Mouse (Mus musculus) limb, embryonic 14.5 days (tissue): ENCODE results near the gene Yap1. TPM values are rescaled to one million over a fixed set of nuclear protein-coding genes. Genes with fewer than 3 reads are reported as not detected.

Experiments used
- ATAC-seq: fragments of 200-750 bp; cut with Nextera tagmentation; 2 replicates; pipeline ENCODE4 v1.8.0; 2017; ENCODE audit warnings: low read depth, moderate number of reproducible peaks, moderate TSS enrichment; ENCODE audit not compliant: low FRiP score
- DNase-seq: peaks from one replicate; pipeline ENCODE4 v3.0.0-alpha.2; 2015; ENCODE audit warnings: low spot score
- H3K27ac ChIP-seq: fragments of 300-500 bp; sonication (generic); replicated peaks from 2 replicates; pipeline ENCODE4 v1.5.1; 2014; ENCODE audit warnings: low read depth, mild to moderate bottlenecking, low read length, moderate library complexity, mixed read lengths
- H3K27me3 ChIP-seq: fragments of 300-500 bp; sonication (generic); 2 replicates; pipeline ENCODE4 v1.6.1; 2014; ENCODE audit warnings: low read length, mixed read lengths; ENCODE audit not compliant: control insufficient read depth, insufficient read depth
- H3K36me3 ChIP-seq: fragments of 300-500 bp; sonication (generic); 2 replicates; pipeline ENCODE4 v1.6.1; 2014; ENCODE audit warnings: mild to moderate bottlenecking, low read length, moderate library complexity, mixed read lengths; ENCODE audit not compliant: control insufficient read depth, insufficient read depth
- H3K4me1 ChIP-seq: fragments of 300-500 bp; sonication (generic); 2 replicates; pipeline ENCODE4 v1.6.1; 2014; ENCODE audit warnings: antibody characterized with exemption, low read length, mixed read lengths; ENCODE audit not compliant: control insufficient read depth, insufficient read depth
- H3K4me2 ChIP-seq: fragments of 300-500 bp; sonication (generic); replicated peaks from 2 replicates; pipeline ENCODE4 v1.6.1; 2014; ENCODE audit warnings: low read depth, mild to moderate bottlenecking, low read length, moderate library complexity; ENCODE audit not compliant: severe bottlenecking
- H3K4me3 ChIP-seq: fragments of 300-500 bp; sonication (generic); replicated peaks from 2 replicates; pipeline ENCODE4 v1.5.1; 2014; ENCODE audit warnings: low read length
- H3K9ac ChIP-seq: fragments of 300-500 bp; sonication (generic); 2 replicates; pipeline ENCODE4 v1.6.1; 2014; ENCODE audit warnings: mild to moderate bottlenecking, low read depth, low read length, moderate library complexity; ENCODE audit not compliant: severe bottlenecking
- H3K9me3 ChIP-seq: fragments of 300-500 bp; sonication (generic); 2 replicates; pipeline ENCODE4 v1.6.1; 2016; ENCODE audit warnings: low read length; ENCODE audit not compliant: control insufficient read depth
- POLR2A ChIP-seq: fragments of 200-500 bp; IDR thresholded peaks from 2 replicates; pipeline ENCODE4 v1.8.0; 2012; ENCODE audit warnings: inconsistent platforms, mild to moderate bottlenecking, moderate library complexity, borderline replicate concordance; ENCODE audit not compliant: insufficient read depth, insufficient read length; ENCODE audit errors: extremely low read depth
- WGBS: fragments of 180-500 bp; shearing (Covaris S2); extraction: QIAGEN DNeasy Blood & Tissue Kit; methylation state at CpG from one replicate; pipeline ENCODE4 v1.1.7; 2014; 5-methylcytosine and 5-hydroxymethylcytosine counted together
- polyA plus RNA-seq, 2 experiments: library from polyadenylated mRNA; depleted of rRNA in 1 of 2; stranded (reverse) in 1 of 2; unstranded in 1 of 2; fragments of >200 nt; fragmentation: Nextera tagmentation in 1 of 2; extraction: Ambion mirVana in 1 of 2; gene quantifications; 2 replicates each; pipeline versions ENCODE4 v1.2.1 to v1.2.3; 2012 to 2014

Gene Yap1
- polyA plus RNA-seq, 2 experiments: 43.3 to 75.0 TPM

GRCm38 (mm10) chr9:8034143-8034542, 29.7 kb upstream of the Yap1 start:
- no peak overlapping the region for H3K9ac ChIP-seq
- no peaks in the 10 kb centered on the region for H3K27me3 ChIP-seq
- no peak for TF ChIP-seq POLR2A
- no peaks in the 10 kb centered on the region for H3K36me3 ChIP-seq
- H3K9me3 ChIP-seq: no peaks in the 10 kb centered on the region
- ATAC-seq: no peak
- no peaks in the 10 kb centered on the region for H3K4me1 ChIP-seq
- no peak overlapping the region for H3K4me2 ChIP-seq
- 62% methylated on average over 1 of the region's 1 CpGs for WGBS
- no peak overlapping the region for H3K27ac ChIP-seq
- H3K4me3 ChIP-seq: no peak overlapping the region
- no peak for DNase-seq

GRCm38 (mm10) chr9:8032847-8033246, 28.5 kb upstream of the Yap1 start:
- WGBS: 53% methylated on average over 5 of the region's 5 CpGs
- Histone ChIP-seq H3K4me1 (no peaks in the 10 kb centered on the region), H3K4me3 (no peak overlapping the region), H3K4me2 (no peak overlapping the region), H3K9me3 (no peaks in the 10 kb centered on the region), H3K36me3 (no peaks in the 10 kb centered on the region), H3K27ac (no peak overlapping the region), H3K9ac (no peak overlapping the region), H3K27me3 (no peaks in the 10 kb centered on the region)
- DNase-seq (peak; percentile 38), ATAC-seq (no peak)
- TF ChIP-seq POLR2A: no peak

GRCm38 (mm10) chr9:8018609-8019008, 14.2 kb upstream of the Yap1 start:
- no peaks in the 10 kb centered on the region for H3K27me3 ChIP-seq
- no peak for DNase-seq
- TF ChIP-seq POLR2A: no peak
- H3K27ac ChIP-seq: no peak overlapping the region
- H3K36me3 ChIP-seq: no peaks in the 10 kb centered on the region
- 83% methylated on average over 5 of the region's 5 CpGs for WGBS
- H3K4me1 ChIP-seq: no peaks in the 10 kb centered on the region
- no peak overlapping the region for H3K9ac ChIP-seq
- H3K9me3 ChIP-seq: no peaks in the 10 kb centered on the region
- no peak for ATAC-seq
- H3K4me3 ChIP-seq: no peak overlapping the region
- no peak overlapping the region for H3K4me2 ChIP-seq

GRCm38 (mm10) chr9:8017253-8017913, 13.0 kb upstream of the Yap1 start:
- H3K4me1 ChIP-seq: no peaks in the 10 kb centered on the region
- H3K9ac ChIP-seq: no peak overlapping the region
- ATAC-seq (no peak), DNase-seq (no peak)
- H3K27ac ChIP-seq: no peak overlapping the region
- H3K4me3 ChIP-seq: no peak overlapping the region
- no peaks in the 10 kb centered on the region for H3K36me3 ChIP-seq
- H3K9me3 ChIP-seq: no peaks in the 10 kb centered on the region
- WGBS: 58% methylated on average over 12 of the region's 20 CpGs
- no peak for TF ChIP-seq POLR2A
- H3K4me2 ChIP-seq: no peak overlapping the region
- no peaks in the 10 kb centered on the region for H3K27me3 ChIP-seq

GRCm38 (mm10) chr9:8003301-8004271, 810 bp downstream of the Yap1 start:
- TF ChIP-seq POLR2A: no peak
- DNase-seq: peak; percentile 47
- H3K9ac ChIP-seq: peak overlapping the region; percentile 99
- H3K27ac ChIP-seq: peak overlapping the region; percentile 99
- peak overlapping the region; percentile 53 for H3K4me2 ChIP-seq
- no peaks in the 10 kb centered on the region for H3K9me3 ChIP-seq
- peak overlapping the region; percentile 92 for H3K4me3 ChIP-seq
- peak; percentile 48 for ATAC-seq
- peaks cover 27% of the 10 kb centered on the region for H3K36me3 ChIP-seq
- peaks cover 13% of the 10 kb centered on the region for H3K4me1 ChIP-seq
- no peaks in the 10 kb centered on the region for H3K27me3 ChIP-seq
- under 1% methylated on average over 53 of the region's 82 CpGs for whole genome bisulfite sequencing
